Mouse (Mus musculus) ovary, adult 10 weeks (tissue): Measurements from ENCODE around the gene Sec16a. TPM values are rescaled to one million over a fixed set of nuclear protein-coding genes. Genes with fewer than 3 reads are reported as not detected.

ENCODE experiments used
- polyA plus RNA-seq: library from polyadenylated mRNA; stranded (reverse); fragments of 350-450 nt; fragmentation: Illumina TruSeq; extraction: RNeasy Lipid Tissue Mini Kit (QIAGEN cat#74804); gene quantifications from one replicate; pipeline ENCODE4 v1.2.3, GENCODE M21; 2014

The Sec16a gene
- polyA plus RNA-seq: 55.8 TPM

GRCm38 (mm10) chr2:26444946-26445665 is at the start of gene Sec16a:
Gene Sec16a (minus strand): TSS chr2:26445216.

GRCm38 (mm10) chr2:26408515-26409356 is 36.3 kb downstream of the Sec16a start, which contains the start of gene Inpp5e:
Gene Inpp5e (minus strand): TSS chr2:26409203.

GRCm38 (mm10) chr2:26389154-26389690 is 55.8 kb downstream of the Sec16a start, which contains the start of the genes Entr1 and Pmpca:
Gene Entr1 (minus strand): TSS chr2:26389316.
Gene Pmpca (plus strand): TSS chr2:26389339.

GRCm38 (mm10) chr2:26380131-26380771 is 64.8 kb downstream of the Sec16a start, which contains the start of gene Snapc4:
Gene Snapc4 (minus strand): TSS chr2:26380653.

GRCm38 (mm10) chr2:26360772-26361171 is 84.2 kb downstream of the Sec16a start, which contains the start of gene Card9:
Gene Card9 (minus strand): TSS chr2:26360918.

Other genes starting within 250 kb of the Sec16a start
- not detected for gene Lhx3, start 236.9 kb downstream of the Sec16a start, polyA plus RNA-seq
- 23.4 TPM for gene Qsox2, start 207.7 kb downstream of the Sec16a start, polyA plus RNA-seq
- gene Ccdc187, start 150.7 kb downstream of the Sec16a start, polyA plus RNA-seq: 1.00 TPM
- gene Gpsm1, start 129.7 kb downstream of the Sec16a start, polyA plus RNA-seq: 2.8 TPM
- 0.48 TPM for gene Dnlz, start 93.1 kb downstream of the Sec16a start, polyA plus RNA-seq
- not detected for gene Card9, start 84.3 kb downstream of the Sec16a start, polyA plus RNA-seq
- gene Snapc4, start 64.6 kb downstream of the Sec16a start, polyA plus RNA-seq: 8.7 TPM
- 23.9 TPM for gene Entr1, start 55.9 kb downstream of the Sec16a start, polyA plus RNA-seq
- gene Pmpca, start 55.9 kb downstream of the Sec16a start, polyA plus RNA-seq: 139 TPM
- gene Inpp5e, start 36.0 kb downstream of the Sec16a start, polyA plus RNA-seq: 7.0 TPM
- 1.4 TPM for gene Notch1, start 71.4 kb upstream of the Sec16a start, polyA plus RNA-seq
- gene Egfl7, start 134.8 kb upstream of the Sec16a start, polyA plus RNA-seq: 3.4 TPM
- not detected for gene Gm20532, start 141.4 kb upstream of the Sec16a start, polyA plus RNA-seq
- 1.1 TPM for gene Agpat2, start 159.2 kb upstream of the Sec16a start, polyA plus RNA-seq
- not detected for gene Fam69b, start 183.2 kb upstream of the Sec16a start, polyA plus RNA-seq
- gene Lcn4, start 226.1 kb upstream of the Sec16a start, polyA plus RNA-seq: not detected